Mouse (Mus musculus) E14TG2a.4 (cell line): ENCODE measurements at regions not wholly inside any gene's neighbourhood (a gene's known extent, or its start where the extent isn't known, plus 50 kb on each side); places are given as distances from the start of the nearest gene placed in this dataset.
"Not testable (repeated sequence)": the region's sequence is repeated elsewhere in the genome, so short reads cannot be mapped to it uniquely, and the experiment has no call there.

ENCODE experiments used
- H3K27me3 ChIP-seq: 2 replicates; pipeline ENCODE4 v1.6.1; 2014; ENCODE audit warnings: low read length, control low read depth; ENCODE audit not compliant: insufficient read depth
- H3K36me3 ChIP-seq: 2 replicates; pipeline ENCODE4 v1.6.1; 2014; ENCODE audit warnings: low read length, control low read depth; ENCODE audit not compliant: insufficient read depth
- H3K4me1 ChIP-seq: replicated peaks from 2 replicates; pipeline ENCODE4 v1.6.1; 2014; ENCODE audit warnings: low read depth, low read length, control low read depth
- H3K4me3 ChIP-seq: replicated peaks from 2 replicates; pipeline ENCODE4 v1.5.1; 2014; ENCODE audit warnings: mild to moderate bottlenecking, low read length
- H3K9me3 ChIP-seq: 2 replicates; pipeline ENCODE4 v1.6.1; 2014; ENCODE audit warnings: low read length, control low read depth

DNA sequence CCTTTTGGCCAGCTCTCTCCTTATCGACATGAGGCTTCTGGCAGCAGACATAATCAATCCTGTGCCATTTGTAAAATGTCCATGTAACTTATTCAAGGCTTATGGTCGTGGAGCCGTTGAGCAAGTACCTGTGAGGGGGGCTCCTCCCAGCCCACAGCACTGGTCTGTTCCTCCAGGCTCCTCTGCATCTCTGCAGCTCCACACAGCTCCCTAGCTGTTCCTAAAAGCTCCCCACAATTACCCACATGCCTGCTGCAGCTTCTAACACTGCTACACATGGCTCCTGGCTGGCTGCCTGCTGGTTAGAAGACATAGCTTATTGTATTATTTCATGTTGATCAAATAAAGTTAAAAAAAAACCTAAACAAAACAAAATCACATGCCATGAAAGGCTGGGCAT, 77.9 kb downstream of the Tcp10c start:
- not testable (repeated sequence) for H3K9me3 ChIP-seq, H3K4me3 ChIP-seq, H3K36me3 ChIP-seq, H3K27me3 ChIP-seq, H3K4me1 ChIP-seq

DNA sequence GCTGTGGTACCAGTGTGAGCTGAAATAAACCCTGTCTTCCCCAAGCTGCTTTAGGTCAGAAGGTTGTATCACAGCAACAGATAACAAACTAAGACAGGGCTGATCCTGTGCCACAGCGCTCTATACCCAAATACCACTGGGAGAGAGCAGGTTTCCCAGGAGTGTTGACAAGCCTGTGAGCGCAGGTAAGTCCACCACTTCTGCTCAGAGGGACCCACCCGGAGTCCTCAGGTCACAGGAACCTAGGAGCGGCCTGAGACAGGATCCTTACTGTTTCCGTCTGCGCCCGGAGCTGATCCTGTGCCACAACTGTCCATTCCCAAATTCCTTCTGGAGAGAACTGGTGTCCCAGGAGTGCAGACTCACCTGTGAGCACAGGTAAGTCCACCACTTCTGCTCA, 79.8 kb downstream of the Tcp10c start:
- not testable (repeated sequence) for H3K36me3 ChIP-seq, H3K4me1 ChIP-seq, H3K4me3 ChIP-seq, H3K9me3 ChIP-seq, H3K27me3 ChIP-seq

DNA sequence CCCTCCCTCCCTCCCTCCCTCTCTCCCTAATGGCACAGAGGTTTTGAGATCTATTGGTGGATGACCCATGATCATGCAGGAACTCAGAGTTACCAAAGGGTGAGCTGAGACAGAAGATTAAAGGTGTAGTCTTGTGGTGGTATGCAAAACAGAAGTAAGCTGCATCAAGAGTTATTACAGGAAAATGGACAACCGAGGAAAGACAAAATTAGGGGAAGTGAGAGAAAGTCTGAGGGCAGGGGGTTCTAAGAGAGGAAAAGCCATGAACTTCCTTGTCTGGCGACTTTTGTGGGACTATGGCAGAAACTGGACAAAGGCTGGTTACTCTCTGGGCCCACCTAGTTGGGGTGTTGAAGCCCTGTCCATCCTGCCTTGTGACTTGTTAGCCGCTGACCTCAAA, 84.4 kb downstream of the Tcp10c start:
- not testable (repeated sequence) for H3K4me3 ChIP-seq, H3K4me1 ChIP-seq, H3K9me3 ChIP-seq, H3K36me3 ChIP-seq, H3K27me3 ChIP-seq

DNA sequence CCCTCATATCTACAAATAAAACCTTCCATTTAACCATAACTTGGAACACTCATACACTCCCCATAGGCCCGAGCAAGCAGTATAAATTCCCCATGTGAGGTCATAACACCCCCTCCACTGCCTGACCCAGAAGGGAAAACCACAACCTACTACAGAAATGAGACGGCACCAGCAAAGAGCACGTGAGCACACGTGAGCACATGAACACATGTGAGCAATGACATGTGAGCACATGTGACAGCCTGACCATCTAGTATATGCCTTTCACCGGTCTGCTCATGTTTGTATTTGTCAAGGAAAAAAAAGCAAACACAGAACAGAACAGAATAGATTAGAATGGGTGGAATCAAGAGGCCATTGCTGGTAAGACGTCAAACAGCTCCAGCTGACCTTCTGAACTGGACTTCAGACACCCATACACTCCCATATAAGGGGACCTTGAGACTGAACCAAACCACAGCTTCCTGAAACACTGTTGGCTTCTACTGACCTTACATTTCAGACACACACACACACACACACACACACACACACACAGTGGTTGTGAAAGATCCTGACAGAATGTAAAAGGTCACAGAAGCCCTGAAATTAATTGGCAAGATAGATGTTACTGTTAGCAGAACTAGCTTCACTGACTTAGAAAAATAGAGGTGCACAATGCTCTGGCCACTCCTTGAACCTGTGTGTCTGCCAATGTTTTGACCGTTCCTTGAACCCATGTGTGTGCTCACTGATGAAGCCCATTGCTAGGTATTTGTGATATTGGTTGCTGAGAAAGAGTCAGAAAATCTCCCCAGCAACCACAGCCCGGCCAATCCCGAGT, 86.5 kb downstream of the Tcp10c start:
- not testable (repeated sequence) for H3K9me3 ChIP-seq, H3K27me3 ChIP-seq, H3K36me3 ChIP-seq, H3K4me1 ChIP-seq, H3K4me3 ChIP-seq

DNA sequence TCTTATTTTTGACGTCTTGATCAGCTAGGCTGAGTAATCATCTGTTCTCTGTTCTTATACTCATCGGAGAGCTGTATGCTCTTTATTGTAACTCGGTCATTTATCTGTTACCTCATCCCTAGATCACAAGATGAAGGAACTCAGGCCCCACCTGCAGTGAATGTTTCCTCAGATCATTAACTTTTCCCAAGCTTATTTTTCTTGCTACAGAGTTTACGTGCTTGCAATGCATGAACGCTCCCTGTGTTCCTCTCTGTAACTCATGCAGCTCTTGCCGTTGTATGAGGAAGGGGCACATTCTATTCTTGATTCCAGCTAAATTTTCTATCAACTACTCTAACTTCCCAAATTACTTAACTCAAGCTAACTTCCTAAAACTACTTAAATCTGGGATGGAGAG, 87.9 kb downstream of the Tcp10c start:
- not testable (repeated sequence) for H3K4me1 ChIP-seq, H3K27me3 ChIP-seq, H3K9me3 ChIP-seq, H3K4me3 ChIP-seq, H3K36me3 ChIP-seq

DNA sequence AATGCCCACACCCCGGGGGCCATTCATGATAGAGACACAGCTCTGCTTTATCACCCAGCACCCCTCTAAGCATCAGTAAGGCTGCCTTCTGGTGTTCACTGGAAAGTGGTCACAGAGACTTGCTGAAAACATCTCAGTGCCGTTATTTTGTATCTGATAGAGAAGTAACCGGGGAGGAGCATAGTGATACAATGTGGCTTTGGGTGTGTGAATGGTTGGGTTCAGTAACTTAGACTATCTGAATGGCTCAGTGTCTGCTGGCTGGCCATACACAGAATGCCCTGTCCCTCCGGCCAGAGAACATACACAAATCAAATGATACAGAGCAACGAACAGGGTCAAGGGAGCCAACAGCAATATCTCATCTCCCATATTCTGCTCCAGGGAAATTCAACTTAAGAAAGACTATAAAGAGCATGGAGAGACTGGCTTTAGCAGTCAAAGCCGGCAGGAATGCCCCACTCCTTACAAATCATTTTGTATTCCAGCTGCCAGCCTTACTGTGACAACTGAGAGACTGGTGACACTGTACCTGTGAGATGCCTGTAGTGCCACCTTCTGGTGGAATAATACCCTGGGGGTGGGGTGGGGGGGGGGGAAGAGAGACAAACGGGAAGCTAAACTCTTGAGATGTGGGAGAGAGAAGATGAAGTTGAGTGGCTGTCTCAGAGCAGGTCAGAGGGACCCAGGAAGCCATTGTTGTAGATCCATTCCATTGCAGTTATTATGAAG, 102.7 kb downstream of the Tcp10c start:
- not testable (repeated sequence) for H3K9me3 ChIP-seq, H3K27me3 ChIP-seq, H3K36me3 ChIP-seq, H3K4me1 ChIP-seq, H3K4me3 ChIP-seq

DNA sequence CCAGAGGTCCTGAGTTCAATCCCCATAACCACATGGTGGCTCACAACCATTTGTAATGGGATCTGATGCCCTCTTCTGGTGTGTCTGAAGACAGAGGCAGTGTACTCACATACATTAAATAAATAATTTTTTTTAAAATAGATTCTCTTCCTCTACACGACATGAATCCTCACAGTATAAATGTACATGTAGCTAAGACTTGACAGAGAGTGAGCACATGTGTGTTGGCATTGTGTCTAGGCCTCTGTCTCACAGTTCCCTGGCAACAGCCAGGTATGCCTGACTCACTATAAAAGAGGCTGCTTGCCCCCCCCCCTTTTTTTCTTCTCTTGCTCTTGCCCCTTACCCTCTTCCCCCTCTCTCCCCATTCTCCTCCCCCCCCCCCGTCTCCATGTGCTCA, 103.6 kb downstream of the Tcp10c start:
- not testable (repeated sequence) for H3K4me3 ChIP-seq, H3K4me1 ChIP-seq, H3K27me3 ChIP-seq, H3K36me3 ChIP-seq, H3K9me3 ChIP-seq

DNA sequence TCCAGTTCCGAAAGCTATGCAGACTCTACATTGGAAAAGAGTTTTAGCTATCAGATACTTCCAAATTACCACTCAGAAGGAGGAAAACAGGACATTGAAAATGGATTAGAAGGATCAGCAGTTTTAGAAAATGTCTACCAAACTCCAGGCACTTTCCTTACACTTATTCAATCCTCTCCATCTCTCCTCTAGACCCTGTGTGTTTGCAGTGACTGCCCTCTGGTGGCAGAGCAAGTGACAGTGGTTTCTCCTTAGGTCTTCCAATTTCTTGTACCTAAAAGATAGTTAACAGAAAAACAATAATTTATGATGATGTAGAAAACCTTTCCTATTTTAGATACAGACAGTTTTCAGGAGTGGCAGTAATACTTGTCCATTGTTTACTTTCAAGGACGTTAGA, 104.4 kb downstream of the Tcp10c start:
- H3K4me3 ChIP-seq, H3K9me3 ChIP-seq, H3K36me3 ChIP-seq, H3K4me1 ChIP-seq, H3K27me3 ChIP-seq: not testable (repeated sequence)

DNA sequence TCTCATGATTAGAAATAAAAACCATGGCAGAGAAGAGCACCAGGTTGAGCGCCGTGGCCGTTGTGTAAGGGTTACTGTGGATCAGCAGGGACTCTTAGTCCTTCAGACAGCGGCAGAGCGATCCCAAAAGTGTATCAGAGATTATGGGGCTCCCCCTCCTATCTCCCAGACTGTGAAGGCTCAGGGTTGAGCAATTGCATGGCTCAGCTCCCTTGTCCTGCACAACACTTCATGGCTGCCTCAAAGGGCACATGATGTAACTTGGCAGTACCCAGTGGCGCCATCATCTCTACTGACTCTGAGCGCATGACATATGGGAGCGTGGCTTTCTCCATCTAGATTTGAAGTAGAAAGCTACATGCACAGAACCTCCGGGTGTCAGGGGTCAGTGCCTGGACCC, 108.3 kb downstream of the Tcp10c start:
- not testable (repeated sequence) for H3K9me3 ChIP-seq

DNA sequence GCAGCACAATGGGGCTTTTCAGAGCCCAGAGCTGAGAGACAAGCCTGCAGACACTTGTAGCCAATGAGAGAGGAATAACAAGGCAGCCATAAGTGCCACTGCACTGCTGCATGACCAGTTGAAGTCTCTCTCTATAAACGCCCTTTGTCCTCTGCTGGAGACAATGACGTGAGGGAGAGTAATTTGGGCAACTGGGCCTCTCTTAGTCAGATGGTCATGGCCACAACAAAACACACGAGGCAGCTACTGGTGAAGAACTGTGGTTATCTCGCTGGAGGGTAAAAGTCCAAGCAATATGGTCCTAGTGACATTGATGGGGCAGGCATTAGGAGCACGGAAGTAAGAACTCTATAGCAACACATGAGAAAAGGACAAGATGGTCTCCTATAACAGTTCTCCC, 111.5 kb downstream of the Tcp10c start:
- H3K36me3 ChIP-seq, H3K4me3 ChIP-seq, H3K9me3 ChIP-seq, H3K4me1 ChIP-seq, H3K27me3 ChIP-seq: not testable (repeated sequence)

More for the DNA sequence above, 108.3 kb downstream of the Tcp10c start:
- not testable (repeated sequence) for H3K36me3 ChIP-seq, H3K4me1 ChIP-seq, H3K4me3 ChIP-seq, H3K27me3 ChIP-seq

DNA sequence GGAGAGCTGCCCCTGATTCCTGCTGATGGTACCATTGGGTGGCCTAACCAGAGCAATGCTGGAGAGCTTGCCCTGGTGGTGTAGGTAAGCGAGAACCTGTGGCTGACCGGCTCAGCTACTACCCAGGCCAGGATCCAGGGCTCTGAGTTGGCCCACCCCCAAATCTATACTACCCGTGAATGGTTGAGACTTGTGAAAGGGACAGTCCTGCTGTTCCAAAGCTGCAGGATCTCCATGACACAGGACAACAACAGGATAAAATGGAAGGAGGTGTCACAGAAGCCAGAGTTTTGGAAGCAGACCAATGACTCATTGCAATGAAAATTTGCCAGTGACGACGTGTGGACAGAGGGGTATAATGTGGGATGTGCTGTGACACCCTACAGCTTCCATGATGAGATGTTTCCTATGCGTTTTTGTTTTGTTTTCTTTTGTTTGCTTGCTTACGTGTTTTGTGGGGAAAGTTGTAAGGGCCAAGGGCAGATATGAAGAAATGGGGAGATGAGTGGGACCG, 115.6 kb downstream of the Tcp10c start:
- not testable (repeated sequence) for H3K9me3 ChIP-seq, H3K36me3 ChIP-seq, H3K4me3 ChIP-seq, H3K27me3 ChIP-seq, H3K4me1 ChIP-seq
